Mouse (Mus musculus) forebrain, embryonic 14.5 days (tissue): ENCODE data around the gene Lrrc41. TPM values are rescaled to one million over a fixed set of nuclear protein-coding genes. Genes with fewer than 3 reads are reported as not detected.

Experiments used
- ATAC-seq: fragments of 200-750 bp; cut with Nextera tagmentation; 2 replicates; pipeline ENCODE4 v1.8.0; 2017; ENCODE audit warnings: mild to moderate bottlenecking, moderate library complexity
- DNase-seq: peaks from one replicate; pipeline ENCODE4 v3.0.0-alpha.2; 2015; ENCODE audit warnings: low spot score
- H3K27ac ChIP-seq: fragments of 300-500 bp; sonication (generic); 2 replicates; pipeline ENCODE4 v1.5.1; 2014; ENCODE audit warnings: low read depth, mild to moderate bottlenecking, control low read depth, low read length, moderate library complexity
- H3K27me3 ChIP-seq: fragments of 300-500 bp; sonication (generic); replicated peaks from 2 replicates; pipeline ENCODE4 v1.6.1; 2014; ENCODE audit warnings: low read length, control low read depth, mixed read lengths; ENCODE audit not compliant: control insufficient read depth, insufficient read depth
- H3K36me3 ChIP-seq: fragments of 300-500 bp; sonication (generic); 2 replicates; pipeline ENCODE4 v1.6.1; 2014; ENCODE audit warnings: low read length, control low read depth; ENCODE audit not compliant: control insufficient read depth, insufficient read depth
- H3K4me1 ChIP-seq: fragments of 300-500 bp; sonication (generic); 2 replicates; pipeline ENCODE4 v1.6.1; 2014; ENCODE audit warnings: antibody characterized with exemption, low read length, control low read depth; ENCODE audit not compliant: control insufficient read depth, insufficient read depth
- H3K4me2 ChIP-seq: fragments of 300-500 bp; sonication (generic); 2 replicates; pipeline ENCODE4 v1.6.1; 2014; ENCODE audit warnings: mild to moderate bottlenecking, control low read depth, low read length
- H3K4me3 ChIP-seq: fragments of 300-500 bp; sonication (generic); 2 replicates; pipeline ENCODE4 v1.5.1; 2014; ENCODE audit warnings: low read depth, low read length, control low read depth
- H3K9ac ChIP-seq: fragments of 300-500 bp; sonication (generic); 2 replicates; pipeline ENCODE4 v1.6.1; 2014; ENCODE audit warnings: mild to moderate bottlenecking, low read length, control low read depth, moderate library complexity
- H3K9me3 ChIP-seq: fragments of 300-500 bp; sonication (generic); replicated peaks from 2 replicates; pipeline ENCODE4 v1.6.1; 2016; ENCODE audit warnings: low read length, control low read depth, mixed read lengths; ENCODE audit not compliant: control insufficient read depth
- WGBS: fragments of 180-500 bp; shearing (Covaris S2); extraction: QIAGEN DNeasy Blood & Tissue Kit; methylation state at CpG from one replicate; pipeline ENCODE4 v1.1.7; 2014; 5-methylcytosine and 5-hydroxymethylcytosine counted together
- polyA plus RNA-seq: library from polyadenylated mRNA; unstranded; fragments of >200 nt; fragmentation: Nextera tagmentation; extraction: Ambion mirVana; gene quantifications from 2 replicates; pipeline ENCODE4 v1.2.1, GENCODE M21; 2014

Gene Lrrc41
- polyA plus RNA-seq, 1 experiment from 2014 or later, result 67.9 TPM

DNA sequence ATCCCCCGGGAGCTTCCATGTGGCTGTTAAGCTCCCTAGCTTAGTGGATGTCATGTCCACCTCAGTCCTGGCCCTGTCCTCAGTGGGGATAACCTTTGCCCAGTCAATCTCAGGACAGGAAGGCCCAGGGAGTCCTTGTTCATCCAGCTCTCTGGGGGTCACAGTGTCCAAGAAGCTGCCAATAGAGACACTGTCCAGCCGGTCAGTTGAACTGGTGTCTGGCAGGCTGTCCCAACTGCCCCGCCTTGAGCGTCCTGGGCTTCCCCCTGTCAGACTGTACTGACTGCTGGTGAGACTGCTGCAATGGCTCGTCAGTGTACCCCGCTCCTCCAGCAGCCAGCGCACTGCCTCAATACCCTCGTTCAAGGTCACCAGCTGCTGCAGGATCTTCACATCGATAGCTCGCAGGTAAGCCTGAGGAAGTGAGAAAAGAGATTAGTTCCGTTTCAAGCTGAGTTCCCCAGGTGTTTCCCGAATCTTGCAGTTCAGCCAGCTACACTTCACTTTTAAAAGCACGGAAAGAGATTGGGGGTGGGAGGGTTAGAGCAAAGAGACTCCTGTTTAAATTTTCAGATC, 62.4 kb downstream of the Lrrc41 start:
- DNase-seq, result no peak
- Histone ChIP-seq H3K36me3 (no peaks in the 10 kb centered on the region), H3K4me3 (no peak overlapping the region), H3K9ac (no peak overlapping the region), H3K27ac (no peak overlapping the region), H3K4me2 (no peak overlapping the region), H3K9me3 (no peaks in the 10 kb centered on the region), H3K27me3 (no peaks in the 10 kb centered on the region), H3K4me1 (no peaks in the 10 kb centered on the region)
- ATAC-seq, result no peak
- WGBS, result 48% methylated on average over 13 of the region's 13 CpGs

DNA sequence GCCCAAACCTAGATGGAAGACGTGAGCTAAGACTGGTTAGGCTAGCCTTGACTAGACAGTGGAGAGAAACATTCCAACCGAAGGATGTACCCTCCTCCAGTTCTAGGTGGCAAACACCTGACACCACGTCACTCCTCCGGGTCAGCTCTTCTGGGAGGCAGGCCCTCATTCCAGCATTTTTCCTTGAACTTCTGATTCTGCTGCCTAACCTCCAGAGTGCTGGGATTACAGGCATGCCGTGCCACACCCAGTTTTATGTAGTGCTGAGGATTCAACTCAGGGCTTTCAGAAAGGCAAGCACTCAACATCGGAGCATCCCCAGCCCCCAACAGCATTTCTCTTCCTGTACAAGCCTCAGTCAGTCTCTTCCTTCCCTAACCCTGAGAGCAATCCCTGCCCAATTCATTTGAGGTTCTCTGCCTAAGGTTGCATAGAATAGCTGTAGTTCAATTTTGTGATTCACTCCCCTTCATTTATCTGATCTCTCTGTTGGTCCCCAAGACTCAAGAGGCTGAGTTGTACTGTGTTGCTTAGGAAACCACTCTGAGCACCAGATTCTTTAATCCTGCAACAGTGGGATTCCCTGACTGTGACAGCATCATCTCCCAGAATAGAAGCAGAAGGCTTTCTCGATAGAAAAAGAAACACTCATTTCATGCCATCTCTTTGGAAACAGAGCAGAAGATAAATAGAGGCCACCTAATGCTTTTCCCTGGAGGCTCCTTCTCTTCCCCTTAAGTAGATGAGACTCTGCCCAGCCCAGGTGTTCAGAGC, 65.9 kb downstream of the Lrrc41 start:
- Histone ChIP-seq H3K4me2 (no peak overlapping the region), H3K27ac (no peak overlapping the region), H3K9me3 (no peaks in the 10 kb centered on the region), H3K9ac (no peak overlapping the region), H3K36me3 (no peaks in the 10 kb centered on the region), H3K4me1 (peaks cover 9% of the 10 kb centered on the region; the same call in 1 of the 2 replicates), H3K27me3 (peaks cover 5% of the 10 kb centered on the region; the same call in 1 of the 2 replicates), H3K4me3 (no peak overlapping the region)
- 84% methylated on average over 7 of the region's 7 CpGs for WGBS
- no peak for ATAC-seq
- no peak for DNase-seq

DNA sequence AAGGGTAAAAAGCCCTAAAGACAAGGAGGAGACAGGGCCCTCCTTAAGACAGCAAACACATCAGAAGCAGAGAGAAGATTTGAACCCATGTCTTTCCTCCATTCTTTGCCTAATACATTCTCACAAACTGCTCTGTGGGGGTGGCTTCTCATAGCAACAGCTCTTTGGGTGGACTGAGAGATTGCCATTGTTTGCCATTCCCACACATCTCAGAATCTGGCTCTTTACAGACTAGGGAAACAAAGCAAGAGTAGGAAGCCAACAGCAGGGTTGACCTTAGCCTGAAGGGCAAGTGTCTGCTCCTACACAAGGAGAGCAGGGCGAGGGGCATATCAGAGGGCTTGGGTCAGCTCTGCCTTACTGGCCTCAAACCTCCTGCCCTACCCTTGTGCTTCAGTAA, 66.7 kb downstream of the Lrrc41 start:
- H3K4me3 ChIP-seq, result no peak overlapping the region

DNA sequence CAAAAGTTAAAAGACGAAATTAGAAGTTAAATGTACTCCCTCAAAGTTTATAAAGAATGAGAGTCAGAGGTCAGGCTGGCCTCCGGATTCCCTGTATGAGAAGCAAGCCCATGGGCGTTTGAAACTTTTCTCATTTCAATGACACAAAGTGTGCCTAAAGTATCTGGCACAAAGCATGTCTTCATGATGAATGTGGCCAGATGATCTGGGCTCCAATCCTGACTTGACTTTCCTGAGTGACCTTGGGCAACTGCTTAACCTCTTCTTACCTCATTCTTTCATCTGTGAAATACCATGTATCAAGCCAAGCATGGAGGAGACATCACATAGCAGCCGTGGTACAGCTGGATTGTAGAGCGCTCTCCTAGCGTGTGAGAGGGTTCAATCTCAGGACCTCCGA, 67.2 kb downstream of the Lrrc41 start:
- Histone ChIP-seq H3K9me3 (no peaks in the 10 kb centered on the region), H3K4me1 (peaks cover 9% of the 10 kb centered on the region; the same call in 1 of the 2 replicates), H3K4me2 (no peak overlapping the region), H3K36me3 (no peaks in the 10 kb centered on the region), H3K9ac (no peak overlapping the region), H3K4me3 (no peak overlapping the region), H3K27me3 (peaks cover 5% of the 10 kb centered on the region; the same call in 1 of the 2 replicates), H3K27ac (no peak overlapping the region)
- DNase-seq (no peak), ATAC-seq (no peak)
- 83% methylated on average over 7 of the region's 7 CpGs for WGBS

More for the DNA sequence above, 66.7 kb downstream of the Lrrc41 start:
- 73% methylated on average over 1 of the region's 1 CpGs for WGBS
- peaks cover 9% of the 10 kb centered on the region; the same call in 1 of the 2 replicates for H3K4me1 ChIP-seq
- no peaks in the 10 kb centered on the region for H3K9me3 ChIP-seq
- no peak overlapping the region for H3K9ac ChIP-seq
- no peak overlapping the region for H3K27ac ChIP-seq
- DNase-seq (no peak), ATAC-seq (no peak)
- H3K27me3 ChIP-seq, result peaks cover 5% of the 10 kb centered on the region; the same call in 1 of the 2 replicates
- no peak overlapping the region for H3K4me2 ChIP-seq
- H3K36me3 ChIP-seq, result no peaks in the 10 kb centered on the region

DNA sequence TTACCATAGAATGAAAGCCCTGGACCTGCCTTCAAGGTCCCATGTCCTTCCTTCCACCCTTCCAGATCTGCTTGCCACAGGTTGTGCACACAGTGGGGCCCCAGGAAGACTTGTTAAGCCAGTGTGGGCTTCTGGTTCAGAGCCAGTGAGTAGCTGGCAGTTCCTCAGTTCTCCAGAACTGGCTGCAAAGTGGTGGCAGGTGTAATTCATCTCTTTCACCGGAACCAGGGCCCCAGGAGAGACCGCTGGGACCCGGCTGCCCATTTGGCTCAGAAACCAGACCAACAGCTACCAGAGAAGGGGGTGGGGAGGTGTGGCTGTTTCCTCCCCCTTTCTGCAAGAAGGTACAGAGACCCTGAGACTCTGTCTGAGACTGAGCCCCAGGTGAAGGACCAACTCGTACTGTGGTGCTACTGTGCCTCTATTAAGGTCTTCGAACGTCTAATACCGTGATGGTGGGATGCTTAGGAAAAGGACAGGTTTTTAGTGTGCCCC, 68.3 kb downstream of the Lrrc41 start:
- no peak for DNase-seq
- no peaks in the 10 kb centered on the region for H3K9me3 ChIP-seq
- WGBS, result 7% methylated on average over 7 of the region's 7 CpGs
- peak overlapping the region; percentile 95 for H3K4me2 ChIP-seq
- H3K36me3 ChIP-seq, result no peaks in the 10 kb centered on the region
- H3K9ac ChIP-seq, result no peak overlapping the region
- peaks cover 9% of the 10 kb centered on the region; the same call in 1 of the 2 replicates for H3K4me1 ChIP-seq
- peak overlapping the region; percentile 64; the same call in 1 of the 2 replicates for H3K4me3 ChIP-seq
- 0 out of 2 replicates have a peak, but pooled peaks have one; percentile 13 for ATAC-seq
- H3K27ac ChIP-seq, result no peak overlapping the region
- H3K27me3 ChIP-seq, result peaks cover 5% of the 10 kb centered on the region; the same call in 1 of the 2 replicates

DNA sequence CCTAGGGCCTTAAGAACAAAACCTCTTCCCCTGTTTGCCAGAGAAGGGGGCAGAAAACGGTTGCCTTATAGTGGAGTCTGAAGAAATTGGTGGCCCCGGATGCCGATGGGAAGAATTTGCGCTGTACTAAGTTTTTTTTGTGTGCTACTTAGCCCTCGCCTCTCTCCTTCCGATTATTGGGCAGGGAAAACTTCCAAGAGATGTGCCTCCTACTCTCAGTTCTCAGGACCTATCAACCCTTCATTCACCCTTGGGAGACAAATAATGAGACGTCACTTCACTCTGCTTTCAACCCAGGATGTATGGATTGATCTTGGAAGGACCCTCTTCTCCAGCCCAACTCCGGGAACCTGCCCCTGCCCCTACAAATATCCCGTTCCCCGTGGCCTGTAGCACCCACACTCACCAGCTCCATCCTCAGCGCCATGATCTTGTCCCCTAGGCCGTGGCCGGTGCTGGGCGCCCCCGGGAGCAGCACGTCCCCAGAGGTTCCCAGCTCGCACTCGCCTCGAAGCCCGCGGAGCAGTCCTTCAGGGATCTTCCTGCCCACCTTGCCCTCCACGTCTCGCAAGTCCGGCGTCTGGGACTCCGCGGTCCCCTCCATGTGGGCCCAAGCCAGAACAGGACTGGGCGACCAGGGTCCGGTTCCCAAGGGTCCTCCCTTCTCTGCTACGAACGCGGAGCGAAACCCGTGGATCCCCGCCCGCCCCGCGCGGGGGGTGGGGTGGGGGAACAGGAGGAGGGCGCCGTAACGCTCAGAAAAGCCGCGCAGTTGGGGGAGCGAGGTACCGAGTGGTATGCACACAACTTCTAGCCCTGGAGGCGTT, 69.0 kb downstream of the Lrrc41 start:
- H3K27me3 ChIP-seq, result peaks cover 5% of the 10 kb centered on the region; the same call in 1 of the 2 replicates
- peak overlapping the region; percentile 64 for H3K4me3 ChIP-seq
- DNase-seq (peak; percentile 71), ATAC-seq (peak; percentile 86)
- peak overlapping the region; percentile 70 for H3K9ac ChIP-seq
- peaks cover 9% of the 10 kb centered on the region; the same call in 1 of the 2 replicates for H3K4me1 ChIP-seq
- no peaks in the 10 kb centered on the region for H3K36me3 ChIP-seq
- H3K4me2 ChIP-seq, result peak overlapping the region; percentile 95
- H3K9me3 ChIP-seq, result no peaks in the 10 kb centered on the region
- under 1% methylated on average over 44 of the region's 47 CpGs for WGBS
- no peak overlapping the region for H3K27ac ChIP-seq

Other genes with a start within 250 kb of the Lrrc41 start
- 3.1 and 3.9 TPM in 2 replicates for gene Mob3c, start 247.2 kb upstream of the Lrrc41 start, polyA plus RNA-seq
- 19.6 and 20.0 TPM in 2 replicates for gene Mknk1, start 236.1 kb upstream of the Lrrc41 start, polyA plus RNA-seq
- gene Kncn, start 190.9 kb upstream of the Lrrc41 start, polyA plus RNA-seq, result 0.31 TPM in 1 of 2 replicates, not detected in the other
- gene 6430628N08Rik, start 184.6 kb upstream of the Lrrc41 start, polyA plus RNA-seq, result not detected in 2 replicates
- gene Dmbx1, start 135.3 kb upstream of the Lrrc41 start, polyA plus RNA-seq, result 0.05 TPM in 2 replicates
- gene Faah, start 57.3 kb upstream of the Lrrc41 start, polyA plus RNA-seq, result 7.0 and 7.3 TPM in 2 replicates
- gene Nsun4, start 21.4 kb upstream of the Lrrc41 start, polyA plus RNA-seq, result 14.2 and 15.3 TPM in 2 replicates
- 479 and 583 TPM in 2 replicates for gene Uqcrh, start 198 bp upstream of the Lrrc41 start, polyA plus RNA-seq
- 18.1 and 18.2 TPM in 2 replicates for gene Rad54l, start 48.4 kb downstream of the Lrrc41 start, polyA plus RNA-seq
- 54.8 and 56.0 TPM in 2 replicates for gene Pomgnt1, start 48.6 kb downstream of the Lrrc41 start, polyA plus RNA-seq
- gene Lurap1, start 76.1 kb downstream of the Lrrc41 start, polyA plus RNA-seq, result 1.5 and 1.9 TPM in 2 replicates
- not detected in 2 replicates for gene Tspan1, start 92.3 kb downstream of the Lrrc41 start, polyA plus RNA-seq
- not detected in 2 replicates for gene 1700042G07Rik, start 98.1 kb downstream of the Lrrc41 start, polyA plus RNA-seq
- not detected in 2 replicates for gene Gm49337, start 98.1 kb downstream of the Lrrc41 start, polyA plus RNA-seq
- 71.4 and 93.5 TPM in 2 replicates for gene Pik3r3, start 146.3 kb downstream of the Lrrc41 start, polyA plus RNA-seq